Mouse (Mus musculus) ES-E14 (cell line): ENCODE measurements around the gene Tmprss7. TPM values are rescaled to one million over a fixed set of nuclear protein-coding genes. Genes with fewer than 3 reads are reported as not detected.

ENCODE experiments used
- DNase-seq: peaks from one replicate; pipeline ENCODE4 v3.0.0-alpha.2; 2013; ENCODE audit warnings: low read depth, low spot score
- H3K27ac ChIP-seq: 2 replicates; pipeline ENCODE4 v1.5.1; 2012; ENCODE audit warnings: low read depth, mild to moderate bottlenecking, low read length, moderate library complexity, mixed read lengths; ENCODE audit not compliant: poor library complexity, insufficient read depth, severe bottlenecking
- H3K36me3 ChIP-seq: 2 replicates; pipeline ENCODE4 v1.6.1; 2012; ENCODE audit warnings: mild to moderate bottlenecking, low read length, moderate library complexity, mixed read lengths; ENCODE audit not compliant: control insufficient read depth, poor library complexity, insufficient read depth, severe bottlenecking
- H3K4me1 ChIP-seq, 2 experiments: fragments of 150-350 bp in 1 of 2; sonication (generic) in 1 of 2; 2 replicates each; pipeline ENCODE4 v1.6.1; 2012; ENCODE audit warnings: low read length in 2 of 2, mild to moderate bottlenecking in 1 of 2, mixed read lengths in 1 of 2; ENCODE audit not compliant: control insufficient read depth in 2 of 2, insufficient read depth in 2 of 2, poor library complexity in 1 of 2
- H3K4me3 ChIP-seq, 2 experiments: fragments of 150-350 bp in 1 of 2; sonication (generic) in 1 of 2; 2 replicates each; pipeline ENCODE4 v1.5.1; 2012; ENCODE audit warnings: low read length in 2 of 2, low read depth in 1 of 2, mild to moderate bottlenecking in 1 of 2, mixed read lengths in 1 of 2; ENCODE audit not compliant: insufficient read depth in 1 of 2, poor library complexity in 1 of 2, severe bottlenecking in 1 of 2
- H3K9ac ChIP-seq: 2 replicates; pipeline ENCODE4 v1.6.1; 2012; ENCODE audit warnings: low read depth, mild to moderate bottlenecking, low read length, mixed read lengths; ENCODE audit not compliant: poor library complexity, insufficient read depth, severe bottlenecking
- H3K9me3 ChIP-seq: fragments of 150-350 bp; sonication (generic); 2 replicates; pipeline ENCODE4 v1.6.1; 2012; ENCODE audit warnings: low read depth, mild to moderate bottlenecking, low read length; ENCODE audit not compliant: control insufficient read depth, insufficient read depth
- CHD2 ChIP-seq: IDR thresholded peaks from 2 replicates; pipeline ENCODE4 v1.6.1; 2014; ENCODE audit warnings: mild to moderate bottlenecking, low read depth, low read length, inconsistent platforms
- HCFC1 ChIP-seq: IDR thresholded peaks from 2 replicates; pipeline ENCODE4 v1.6.1; 2012; ENCODE audit warnings: low read length, inconsistent platforms, borderline replicate concordance; ENCODE audit not compliant: insufficient read depth
- MAFK ChIP-seq: IDR thresholded peaks from 2 replicates; pipeline ENCODE4 v1.6.1; 2014; ENCODE audit warnings: mild to moderate bottlenecking, low read depth, low read length, inconsistent platforms; ENCODE audit not compliant: insufficient read depth
- ZC3H11A ChIP-seq: IDR thresholded peaks from 2 replicates; pipeline ENCODE4 v1.6.1; 2012; ENCODE audit warnings: low read depth, mild to moderate bottlenecking, inconsistent platforms, low read length, borderline replicate concordance
- ZNF384 ChIP-seq: IDR thresholded peaks from 2 replicates; pipeline ENCODE4 v1.6.1; 2012; ENCODE audit warnings: low read depth, low read length, inconsistent platforms
- in situ Hi-C, 2 experiments: fragments of 600-800 bp; cut with MboI; formaldehyde crosslinking; loops; one replicate each; pipeline ENCODE4 v1.15.1; 2025; ENCODE audit warnings: low sequenced_read_pairs in 2 of 2, inconsistent platforms in 1 of 2; ENCODE audit not compliant: unreplicated experiment in 2 of 2
- total RNA-seq: library from RNA; depleted of rRNA; stranded (reverse); fragments of 300-350 nt; gene quantifications from 2 replicates; pipeline ENCODE4 v1.2.3, GENCODE M21; 2012

Tmprss7 gene
- total RNA-seq, 1 experiment = 0.09 TPM

DNA sequence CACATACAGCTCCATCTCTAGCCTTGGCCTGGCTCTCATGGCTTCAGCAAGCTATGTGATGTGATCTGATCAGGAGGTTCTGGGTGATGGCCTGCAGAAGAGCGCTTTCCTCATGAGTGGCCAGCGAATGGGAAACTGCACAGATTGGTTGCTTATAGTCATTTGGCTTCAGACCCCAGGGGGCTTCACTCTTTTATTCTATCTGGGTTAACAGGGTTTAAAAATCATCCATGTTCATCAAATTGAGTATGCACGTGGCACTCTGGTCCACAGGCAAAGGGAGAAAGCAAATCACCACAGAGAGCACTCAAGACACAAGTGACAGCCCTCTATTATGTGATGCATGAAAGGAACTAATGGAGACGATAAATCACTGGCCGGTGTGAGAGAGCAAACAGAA, 19.8 kb upstream of the Tmprss7 start:
- Histone ChIP-seq H3K4me1 (peaks cover 0 to 3% of the 10 kb centered on the region in 2 experiments; a peak in 1 of 4 replicates), H3K9ac (no peak overlapping the region), H3K9me3 (no peaks in the 10 kb centered on the region), H3K27ac (no peak overlapping the region), H3K4me3 (no peak overlapping the region), H3K36me3 (no peaks in the 10 kb centered on the region)
- in situ Hi-C loops = no loop called here
- TF ChIP-seq ZNF384 = no peak
- TF ChIP-seq ZC3H11A = no peak
- no peak for TF ChIP-seq CHD2
- TF ChIP-seq HCFC1 = no peak
- no peak for TF ChIP-seq MAFK
- DNase-seq = no peak

DNA sequence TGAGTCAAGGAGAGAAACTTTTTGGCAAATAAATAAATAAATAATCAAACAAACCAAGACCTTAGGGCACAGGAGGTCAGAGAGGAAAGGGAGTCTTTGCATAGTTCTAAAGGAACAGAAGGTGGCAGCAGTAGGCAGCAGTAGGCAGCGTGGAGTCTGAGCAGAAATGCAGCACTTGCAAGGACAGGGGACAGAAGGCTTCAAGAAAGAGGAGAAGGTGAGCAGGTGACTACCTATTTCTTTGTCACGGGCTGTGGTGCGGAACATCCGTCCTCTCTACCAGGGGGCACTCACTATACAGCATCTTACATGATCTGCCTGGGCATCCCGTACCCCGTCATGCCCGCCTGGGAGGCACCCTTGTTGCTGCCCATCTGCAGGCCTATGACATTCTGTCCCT, 17.8 kb upstream of the Tmprss7 start:
- peak overlapping the region; percentile 13; the same call in 1 of the 2 replicates for H3K9ac ChIP-seq
- H3K4me3 ChIP-seq = no peak overlapping the region; a peak in 1 of 4 replicates
- DNase-seq = no peak
- H3K36me3 ChIP-seq = no peaks in the 10 kb centered on the region
- TF ChIP-seq ZC3H11A (no peak), ZNF384 (no peak), MAFK (no peak), HCFC1 (no peak), CHD2 (no peak)
- in situ Hi-C loops = no loop called here
- peaks cover 0 to 3% of the 10 kb centered on the region in 2 experiments; a peak in 1 of 4 replicates for H3K4me1 ChIP-seq
- no peak overlapping the region for H3K27ac ChIP-seq
- H3K9me3 ChIP-seq = no peaks in the 10 kb centered on the region

DNA sequence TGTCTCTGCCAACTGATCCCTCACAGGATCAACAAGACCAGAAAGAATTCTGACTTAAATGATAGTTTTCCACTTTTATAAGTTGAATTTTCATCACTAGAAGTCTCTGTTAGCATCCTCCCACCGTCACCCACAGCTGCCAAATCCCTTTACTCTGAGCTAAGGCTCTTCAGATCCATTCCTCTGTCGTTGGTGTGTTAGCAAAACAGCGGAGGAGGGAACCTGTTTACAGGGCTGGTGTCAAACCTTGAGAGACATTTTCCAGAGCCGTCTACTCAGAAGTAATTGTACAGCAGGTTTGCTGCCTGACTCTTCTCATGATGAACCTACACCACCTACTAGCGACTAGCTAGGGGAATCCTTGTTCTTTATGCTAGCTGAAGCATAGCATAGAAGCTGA, 5.8 kb upstream of the Tmprss7 start:
- TF ChIP-seq ZNF384 (no peak), HCFC1 (no peak), ZC3H11A (no peak), MAFK (no peak), CHD2 (no peak)
- H3K9ac ChIP-seq = no peak overlapping the region
- in situ Hi-C loops = no loop called here
- no peaks in the 10 kb centered on the region for H3K4me1 ChIP-seq
- H3K9me3 ChIP-seq = no peaks in the 10 kb centered on the region
- H3K36me3 ChIP-seq = no peaks in the 10 kb centered on the region
- H3K27ac ChIP-seq = no peak overlapping the region
- H3K4me3 ChIP-seq = no peak overlapping the region
- DNase-seq = no peak

DNA sequence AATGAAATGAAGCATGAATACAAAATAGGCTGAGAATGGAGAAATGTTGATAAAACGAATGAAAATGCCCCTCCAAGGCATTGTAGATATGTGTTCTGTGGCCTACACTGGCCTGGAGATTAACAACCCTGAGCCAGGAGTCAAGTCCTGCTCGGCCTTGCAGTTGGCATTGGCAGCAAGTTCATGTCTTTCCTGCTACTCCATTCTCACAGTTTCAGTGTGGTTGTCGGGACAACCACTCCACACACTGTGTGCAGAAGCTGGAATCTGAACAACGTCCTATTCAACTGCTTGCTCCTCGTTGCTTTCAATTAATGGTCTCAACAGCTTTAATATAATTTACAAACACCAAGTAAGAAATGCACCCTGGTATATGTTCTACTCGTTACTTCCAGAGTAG, 4.5 kb upstream of the Tmprss7 start:
- H3K27ac ChIP-seq = no peak overlapping the region
- no peak overlapping the region for H3K4me3 ChIP-seq
- H3K9me3 ChIP-seq = no peaks in the 10 kb centered on the region
- no peak for DNase-seq
- H3K9ac ChIP-seq = no peak overlapping the region
- H3K4me1 ChIP-seq = no peaks in the 10 kb centered on the region
- in situ Hi-C loops = no loop called here
- no peaks in the 10 kb centered on the region for H3K36me3 ChIP-seq
- no peak for TF ChIP-seq MAFK
- TF ChIP-seq ZNF384 = no peak
- TF ChIP-seq ZC3H11A = no peak
- no peak for TF ChIP-seq CHD2
- TF ChIP-seq HCFC1 = no peak
